Mouse (Mus musculus) lung, postnatal 10 days (tissue): ENCODE measurements around the gene Gabpa.

ENCODE experiments used
- DNase-seq: peaks from one replicate; pipeline ENCODE4 v3.0.0; 2021

Gene Gabpa

DNA sequence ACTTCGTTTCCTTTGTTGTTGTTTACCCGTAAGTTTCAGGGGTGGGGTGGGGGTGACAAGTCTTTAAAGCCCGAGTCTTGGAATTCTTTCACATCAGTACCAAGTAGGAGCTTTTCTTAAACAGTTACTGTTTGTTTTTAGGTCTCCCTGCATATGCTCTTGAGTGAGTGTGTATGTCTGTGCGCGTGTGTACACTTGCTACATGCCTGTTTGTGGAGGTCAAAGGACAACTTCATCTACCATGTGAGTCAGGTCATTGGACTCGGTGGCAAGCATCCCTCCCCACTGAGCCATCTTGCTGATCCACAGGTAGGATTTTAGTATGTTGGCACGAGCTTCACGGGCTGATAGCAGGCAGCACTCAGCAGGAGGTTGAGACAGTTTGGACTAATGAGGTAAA is 39.1 kb downstream of the Gabpa start:
- DNase-seq = no peak

DNA sequence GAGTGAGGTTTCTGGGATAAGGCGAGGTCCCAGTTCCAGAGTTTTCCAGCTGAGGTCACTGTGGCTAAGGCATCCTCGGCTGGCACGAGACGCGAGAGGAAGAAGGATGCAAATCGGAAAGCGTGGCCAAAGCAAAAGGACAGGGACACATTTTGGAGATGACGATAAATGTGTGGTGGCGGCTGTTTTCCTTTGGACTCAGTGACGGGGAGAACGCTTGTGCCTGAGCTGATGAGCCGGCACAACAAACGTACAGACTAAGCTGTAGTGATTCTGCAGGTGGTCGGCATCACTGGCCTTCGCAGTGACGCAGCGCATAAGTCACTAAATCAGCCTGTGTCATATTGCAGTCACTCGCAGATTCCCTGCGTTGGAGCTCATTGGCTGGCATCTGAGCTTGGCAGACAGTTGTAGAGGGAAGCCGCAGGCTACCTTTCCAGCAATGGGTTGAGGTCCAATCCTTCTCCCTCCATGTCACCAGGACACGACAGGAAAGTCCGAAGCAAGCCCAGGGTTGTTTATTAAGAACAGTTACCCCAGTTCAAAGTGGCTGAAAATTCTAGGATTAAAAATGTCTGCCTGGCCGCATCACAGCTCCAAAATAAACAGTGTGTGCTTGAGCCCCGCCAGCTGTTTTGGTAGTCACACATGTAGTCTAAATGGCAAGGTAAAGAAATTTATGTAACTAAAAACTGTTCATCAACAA is 40.4 kb downstream of the Gabpa start:
- peak; percentile 51 for DNase-seq

DNA sequence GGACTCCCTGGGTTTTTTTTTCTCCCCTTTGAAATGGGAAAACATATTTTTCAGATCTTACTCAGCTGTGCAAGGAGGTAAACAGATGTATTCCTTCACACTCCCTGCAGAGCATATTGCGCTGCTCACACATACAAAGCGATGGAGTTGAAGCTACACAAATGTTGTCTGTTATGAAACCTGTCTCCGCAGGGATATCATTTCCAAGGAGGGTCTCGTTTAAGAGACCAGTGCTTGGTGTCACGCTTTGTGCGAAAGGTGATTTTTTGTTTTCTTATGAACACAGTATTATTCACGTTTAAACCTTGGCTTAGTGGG is 41.0 kb downstream of the Gabpa start:
- DNase-seq = no peak

DNA sequence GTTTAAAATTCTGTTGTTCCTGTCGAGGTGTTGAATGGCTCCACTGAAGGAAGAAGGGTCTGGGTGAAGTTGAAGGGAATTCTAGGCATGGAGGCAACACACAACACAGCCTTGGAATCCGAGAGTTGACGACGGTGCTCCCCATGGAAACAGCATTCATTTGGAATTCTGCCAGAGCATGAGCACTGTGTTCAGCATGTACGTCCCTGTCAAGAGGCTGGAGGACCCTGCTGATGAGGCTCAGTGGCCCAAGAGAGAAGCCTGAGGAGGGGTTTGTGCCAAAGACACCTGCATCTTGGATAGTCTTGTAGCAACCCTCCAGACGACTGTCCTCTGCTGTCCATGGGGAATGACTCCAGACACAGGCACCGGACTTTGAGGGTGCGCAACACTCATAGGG is 41.4 kb downstream of the Gabpa start:
- DNase-seq = no peak

DNA sequence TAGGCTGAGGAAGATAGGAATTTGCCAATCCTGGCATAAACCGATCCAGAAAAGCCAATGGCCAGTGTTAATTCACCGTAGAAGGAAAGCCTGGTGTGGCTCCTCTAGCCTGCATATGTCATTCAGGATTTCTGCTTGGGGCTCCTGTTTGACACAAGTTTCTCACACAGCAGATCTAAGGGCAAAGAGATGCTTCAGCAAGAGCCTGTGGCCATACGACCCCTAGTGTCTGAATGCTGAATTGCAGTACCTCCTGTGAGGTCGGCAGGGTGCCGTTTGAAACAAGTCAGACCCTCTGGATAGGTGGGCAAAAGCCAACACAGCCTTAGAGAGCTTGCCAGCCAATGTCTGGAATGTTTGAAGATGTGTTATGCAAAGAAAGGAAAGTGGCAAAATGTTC is 44.4 kb downstream of the Gabpa start:
- DNase-seq = peak; percentile 77

DNA sequence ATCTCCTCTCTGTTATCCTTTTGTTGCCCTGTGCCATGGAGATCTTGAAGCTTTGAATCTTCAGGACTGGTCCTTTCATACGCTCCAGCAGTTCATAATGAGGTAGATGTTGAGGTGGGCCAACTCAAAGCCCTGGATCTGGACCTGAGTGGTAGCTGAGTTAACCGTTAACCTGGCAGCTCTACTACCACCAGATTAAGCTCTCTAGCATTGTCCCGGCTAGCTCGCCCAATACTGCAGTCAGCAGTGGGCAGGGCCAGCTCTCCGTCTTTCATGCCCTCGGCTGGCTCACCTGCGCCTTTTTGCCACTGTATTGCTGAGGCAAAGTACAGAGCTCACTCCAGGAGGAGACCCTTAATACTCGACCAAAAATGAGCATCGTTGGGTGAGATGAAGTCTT is 46.4 kb downstream of the Gabpa start:
- DNase-seq = no peak

DNA sequence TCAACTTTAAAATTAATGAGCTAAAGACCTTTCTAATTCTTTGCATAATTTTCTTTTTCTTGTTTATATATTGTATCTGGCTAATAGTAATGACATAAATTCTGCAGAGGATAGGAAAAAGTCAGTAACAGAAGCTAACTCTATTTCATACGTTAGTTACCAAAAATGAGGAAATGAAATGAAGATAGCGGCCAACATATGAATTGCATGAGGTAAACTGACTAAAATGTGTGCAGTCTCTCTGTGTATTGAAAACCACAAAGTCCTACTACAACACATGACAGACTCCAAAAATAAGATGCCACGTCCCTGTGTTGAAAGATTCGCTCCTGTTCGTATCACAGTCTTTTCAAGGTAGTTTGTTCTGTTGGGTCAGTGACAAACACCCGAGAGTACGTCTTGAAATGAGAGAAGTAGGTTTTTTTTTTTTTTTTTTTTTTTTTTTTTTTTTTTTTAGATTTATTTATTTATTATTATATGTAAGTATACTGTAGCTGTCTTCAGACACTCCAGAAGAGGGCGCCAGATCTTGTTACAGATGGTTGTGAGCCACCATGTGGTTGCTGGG is 47.1 kb downstream of the Gabpa start:
- no peak for DNase-seq

DNA sequence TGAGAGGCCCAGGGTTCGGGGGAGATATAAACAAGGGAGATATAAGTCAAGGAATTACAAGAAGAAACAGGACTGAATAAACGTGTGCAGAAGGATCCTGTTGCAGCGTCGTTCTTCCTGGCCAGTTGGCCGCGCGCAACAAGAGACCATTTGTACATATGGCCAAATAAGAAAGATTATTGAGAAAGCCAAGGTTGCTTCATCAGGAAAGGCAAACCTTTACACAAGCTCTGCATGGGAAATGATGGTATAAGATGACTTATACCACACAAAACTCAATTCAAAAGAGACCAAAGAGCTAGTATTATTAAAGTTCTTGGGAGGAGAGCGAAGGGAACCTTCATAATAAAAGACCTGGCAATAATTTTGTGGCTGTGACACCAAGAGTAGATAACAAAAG is 49.8 kb downstream of the Gabpa start:
- DNase-seq = no peak

DNA sequence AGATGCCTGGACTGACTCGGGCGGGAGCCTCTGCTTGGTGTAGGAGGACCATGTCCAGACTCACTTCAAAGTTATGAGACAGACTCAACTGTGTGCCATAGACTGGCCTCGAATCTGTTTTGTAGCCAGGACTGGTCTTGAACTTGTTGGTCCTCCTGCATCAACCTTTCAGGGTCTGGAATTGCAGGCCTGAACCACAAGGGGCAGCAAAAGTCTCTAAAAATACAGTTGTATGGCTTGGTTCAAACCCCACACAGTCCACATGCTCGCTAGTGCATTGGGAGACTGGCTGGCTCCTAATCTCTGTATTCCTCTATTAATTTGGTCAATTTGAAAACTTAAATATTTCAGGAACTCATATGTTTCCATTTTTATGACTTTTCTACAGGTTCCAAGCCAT is 68.3 kb downstream of the Gabpa start:
- no peak for DNase-seq

DNA sequence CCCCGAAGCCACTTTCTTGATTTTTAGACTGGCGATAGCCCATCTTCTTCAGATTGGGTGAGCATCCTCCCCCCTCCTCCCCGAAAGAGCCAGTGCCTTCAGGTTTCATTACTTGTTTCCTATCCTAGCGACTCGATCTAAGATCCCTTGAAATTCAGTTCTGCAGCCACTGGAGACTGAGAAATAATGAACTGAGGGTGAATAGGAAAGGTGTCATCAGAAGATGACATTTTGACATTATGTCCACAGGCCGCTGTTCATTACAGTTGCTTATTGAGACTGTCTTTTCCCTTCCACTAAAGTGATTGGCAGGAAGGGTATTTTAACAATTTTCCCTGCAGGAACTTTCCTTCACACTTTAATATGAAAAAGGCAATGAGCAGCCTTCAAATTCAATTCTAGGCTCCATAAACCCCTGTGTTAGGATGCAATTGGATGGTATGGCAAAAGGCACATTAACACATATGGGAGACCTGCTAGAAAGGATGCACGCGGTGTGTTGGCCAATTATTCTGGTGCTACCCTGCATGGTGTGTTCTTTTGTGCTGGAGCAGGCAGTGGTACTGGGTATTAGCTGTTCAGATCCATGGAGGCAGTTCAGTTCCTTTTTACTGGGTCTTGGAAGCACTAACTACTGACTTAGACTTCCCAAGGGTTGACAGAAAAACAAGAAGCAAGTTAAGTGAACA is 76.9 kb downstream of the Gabpa start:
- no peak for DNase-seq
